9 mouse cellular contexts compared by ENCODE assay signal in the genomic region with DNA sequence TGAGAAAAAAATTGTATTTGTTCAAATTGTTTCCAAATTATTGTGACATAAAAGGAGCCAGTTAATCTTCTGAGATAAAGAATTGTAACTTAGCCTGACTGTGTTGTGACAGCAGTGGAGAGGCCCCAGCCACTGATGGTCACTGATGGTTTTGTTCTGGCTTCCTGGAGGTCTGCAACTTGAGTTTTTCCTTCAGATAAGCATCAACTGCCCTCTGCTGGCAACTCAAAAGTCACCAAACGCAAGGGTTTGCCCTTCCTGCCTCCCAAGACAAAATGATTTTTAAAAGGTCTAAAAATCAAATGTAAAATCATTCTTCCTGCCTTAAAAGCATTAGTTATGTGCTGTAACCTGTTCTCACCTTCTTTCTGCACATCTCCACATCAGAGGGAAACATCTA.
DNase-seq lines count a peak whose midpoint lies in the region; TF ChIP-seq lines count a peak whose summit lies in the region.
"Had no signal": no experiment of that assay in that cellular context is flagged by ENCODE, and none has a peak within 500 bp of the region (broad histone marks: within the 10 kb centered on the region; RNA-seq: fewer than 3 reads in every experiment).

No protein-coding gene starts in this region.

- peak; percentile 24 to 43 for DNase-seq in cerebellum, postnatal 14 days
- DNase-seq in cerebellum, adult 9-11 months = no peak
- no peak for DNase-seq in layer of hippocampus, adult 2 months (ENCODE audit: low spot score in 2 of 2)
- no peak for DNase-seq in layer of hippocampus, adult 9-10 months (ENCODE audit: low spot score)
- peak; percentile 39 for DNase-seq in retina, embryonic 14.5 days (ENCODE audit: low spot score)
- DNase-seq in forebrain, embryonic 10.5 days (ENCODE audit: extremely low spot score, low spot score) = no peak
- no peak for DNase-seq in urinary bladder, postnatal 10 days (ENCODE audit: low spot score)

- H3K36me3 ChIP-seq in forebrain, embryonic 10.5 days (replicated peaks) = no peaks in the 10 kb centered on the region
- H3K36me3 ChIP-seq: embryonic facial prominence, embryonic 15.5 days had no signal

- no peak overlapping the region for H3K4me3 ChIP-seq in layer of hippocampus, adult 2 months
- no peak overlapping the region for H3K4me3 ChIP-seq in cortical plate, adult 2 months (ENCODE audit: insufficient read depth, low read length)
- H3K4me3 ChIP-seq in forebrain, embryonic 10.5 days = no peak overlapping the region
- H3K4me3 ChIP-seq: embryonic facial prominence, embryonic 15.5 days had no signal

- no peaks in the 10 kb centered on the region for H3K9me3 ChIP-seq in forebrain, embryonic 10.5 days
- H3K9me3 ChIP-seq: embryonic facial prominence, embryonic 15.5 days had no signal

- no peaks in the 10 kb centered on the region for H3K4me1 ChIP-seq in cortical plate, adult 2 months (ENCODE audit: control insufficient read depth, insufficient read depth, low read length)
- H3K4me1 ChIP-seq in forebrain, embryonic 10.5 days = no peaks in the 10 kb centered on the region
- H3K4me1 ChIP-seq: embryonic facial prominence, embryonic 15.5 days had no signal

- no peak overlapping the region for H3K27ac ChIP-seq in layer of hippocampus, adult 2 months
- H3K27ac ChIP-seq in cortical plate, adult 2 months (ENCODE audit: insufficient read depth, low read length) = no peak overlapping the region
- no peak overlapping the region for H3K27ac ChIP-seq in forebrain, embryonic 10.5 days
- H3K27ac ChIP-seq: embryonic facial prominence, embryonic 15.5 days had no signal

- TF ChIP-seq POLR2A in cortical plate, adult 2 months (IDR thresholded peaks at IDR 0.05; ENCODE audit: extremely low read depth, insufficient read depth, low read length) = no peak

- peak; percentile 78 for TF ChIP-seq CTCF in layer of hippocampus, adult 2 months (conservative IDR thresholded peaks at IDR 0.05)
- TF ChIP-seq CTCF in cortical plate, adult 2 months (IDR thresholded peaks at IDR 0.05; ENCODE audit: extremely low read depth, insufficient read depth, low read length) = peak; percentile 54

- 28% methylated on average over 1 of the region's 1 CpGs for WGBS in forebrain, embryonic 10.5 days

- H3K27me3 ChIP-seq in forebrain, embryonic 10.5 days (ENCODE audit: poor library complexity, severe bottlenecking) = no peaks in the 10 kb centered on the region
- H3K27me3 ChIP-seq: embryonic facial prominence, embryonic 15.5 days had no signal

Comparison
In these comparisons a context has a peak if more than half of its experiments do, and no peak if none do; other contexts are left out.
1. DNase-seq: peak in cerebellum, postnatal 14 days (2 of 2) and retina, embryonic 14.5 days (single experiment); none in cerebellum, adult 9-11 months (single experiment), layer of hippocampus, adult 2 months (0 of 2), layer of hippocampus, adult 9-10 months (single experiment), forebrain, embryonic 10.5 days (single experiment) and urinary bladder, postnatal 10 days (single experiment).